Mouse (Mus musculus) embryonic stem cell, embryonic (primary cell): Measurements from ENCODE around the gene Ogg1.

Experiments
- CTCF ChIA-PET, 4 experiments: fragments of 300-600 bp in 2 of 4; fragments of 350-600 bp in 2 of 4; sonication (Branson Sonifier 250); formaldehyde crosslinking; loops; one replicate each; lab custom pipeline; 2022; ENCODE audit warnings: inconsistent platforms in 2 of 4; lab: Charles Lee
- POLR2A ChIA-PET, 4 experiments: fragments of 300-600 bp in 2 of 4; fragments of 350-600 bp in 2 of 4; sonication (Branson Sonifier 250); formaldehyde crosslinking; loops; one replicate each; lab custom pipeline; 2022; ENCODE audit warnings: antibody characterized with exemption in 4 of 4, inconsistent platforms in 1 of 4; lab: Charles Lee

The Ogg1 gene

GRCm38 (mm10) chr6:113370194-113370929 is 43.6 kb downstream of the Ogg1 start:
- POLR2A ChIA-PET = interaction anchor here in 2 of 4 experiments (0.6 to 7.2 kb wide), 16 partner anchors 7 to 324 kb away, joined by 3 to 65 read pairs (median 6); partner anchors contain the start of genes Arpc4 (in 2 of the 2), Camk1 (in 1 of the 2) and Thumpd3 (in 1 of the 2)
- CTCF ChIA-PET = interaction anchor here in 1 of 4 experiments (0.9 to 1.6 kb wide), 3 partner anchors 11 to 22 kb away, joined by 3 to 4 read pairs (median 3); no protein-coding TSS in a partner anchor

GRCm38 (mm10) chr6:113373491-113373890 is 46.7 kb downstream of the Ogg1 start:
- ChIA-PET CTCF (interaction anchor here in 1 of 4 experiments (0.6 kb wide), 1 partner anchor 305 kb away, joined by 4 read pairs; no protein-coding TSS in a partner anchor), POLR2A (interaction anchor here (0.6 to 3.5 kb wide), 9 partner anchors 9 to 31 kb away, joined by 3 to 22 read pairs (median 7); partner anchors contain the start of gene Camk1 (in 1 of the 4))

- POLR2A ChIA-PET = interaction anchor here in 3 of 4 experiments (0.6 to 2.0 kb wide), 6 partner anchors 9 to 297 kb away, joined by 3 to 12 read pairs (median 6); no protein-coding TSS in a partner anchor
- CTCF ChIA-PET = no interaction called here
Observed at GRCm38 (mm10) chr6:113377172-113377495, 50.4 kb downstream of the Ogg1 start.

- ChIA-PET POLR2A (interaction anchor here in 3 of 4 experiments (1.1 to 8.2 kb wide), 6 partner anchors 8 to 72 kb away, joined by 3 to 82 read pairs (median 39); partner anchors contain the start of gene Ttll3 (in 2 of the 3)), CTCF (no interaction called here)
Observed at GRCm38 (mm10) chr6:113377496-113378385, 51.0 kb downstream of the Ogg1 start, which contains the start of the genes Tada3 and Arpc4. Gene Tada3 (minus strand): TSS chr6:113377883. Gene Arpc4 (plus strand): TSS chr6:113378115.

GRCm38 (mm10) chr6:113379246-113379645 is 52.5 kb downstream of the Ogg1 start:
- ChIA-PET POLR2A (interaction anchor here in 3 of 4 experiments (0.9 to 8.2 kb wide), 11 partner anchors 9 to 73 kb away, joined by 3 to 82 read pairs (median 5); partner anchors contain the start of genes Ttll3 (in 3 of the 3) and Jagn1 (in 1 of the 3)), CTCF (interaction anchor here in 1 of 4 experiments (1.7 kb wide), 1 partner anchor 11 kb away, joined by 3 read pairs; no protein-coding TSS in a partner anchor)

GRCm38 (mm10) chr6:113380480-113380879 is 53.7 kb downstream of the Ogg1 start:
- ChIA-PET CTCF (interaction anchor here (0.6 to 2.5 kb wide), 9 partner anchors 8 to 312 kb away, joined by 3 to 7 read pairs (median 3); partner anchors contain the start of gene Ttll3 (in 1 of the 4)), POLR2A (interaction anchor here (0.5 to 8.2 kb wide), 19 partner anchors 8 to 334 kb away, joined by 3 to 82 read pairs (median 4); partner anchors contain the start of genes Ttll3 (in 3 of the 4), Rpusd3 (in 1 of the 4) and Thumpd3 (in 1 of the 4))

- ChIA-PET POLR2A (interaction anchor here (0.6 to 8.2 kb wide), 14 partner anchors 8 to 218 kb away, joined by 3 to 82 read pairs (median 5); partner anchors contain the start of gene Ttll3 (in 1 of the 4)), CTCF (interaction anchor here in 2 of 4 experiments (0.7 to 1.8 kb wide), 6 partner anchors 10 to 43 kb away, joined by 3 to 6 read pairs (median 4); no protein-coding TSS in a partner anchor)
Observed at GRCm38 (mm10) chr6:113384351-113384927, 57.7 kb downstream of the Ogg1 start.
